Mouse (Mus musculus): ENCODE measurements around the gene Parvb. TPM values are rescaled to one million over a fixed set of nuclear protein-coding genes. Genes with fewer than 3 reads are reported as not detected.

Parvb gene
- total RNA-seq, 2 experiments from 2014 or later = 165 to 174 TPM

DNA sequence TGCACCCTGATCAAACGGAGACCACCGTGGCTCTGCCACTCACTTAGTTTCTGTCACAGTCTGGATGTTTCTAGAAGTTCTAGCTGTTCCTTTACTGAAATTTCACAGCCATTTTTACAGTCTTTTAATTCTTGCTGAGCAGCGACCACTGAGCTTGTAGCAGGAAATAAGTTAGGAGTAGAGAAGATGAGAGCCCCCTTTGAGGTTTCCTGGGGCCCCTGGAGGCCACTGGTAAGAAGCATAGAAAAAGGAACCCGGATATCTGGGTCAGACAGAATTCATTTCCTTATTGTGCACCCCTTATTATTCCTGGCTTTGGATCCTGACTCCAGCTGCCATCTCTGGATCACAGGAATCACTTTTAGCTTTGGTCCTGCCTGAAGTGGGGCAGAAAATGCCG lies 123.2 kb downstream of the Parvb start:
- no peak for DNase-seq
- intact Hi-C loops (cut with DNase I) = no loop called here

DNA sequence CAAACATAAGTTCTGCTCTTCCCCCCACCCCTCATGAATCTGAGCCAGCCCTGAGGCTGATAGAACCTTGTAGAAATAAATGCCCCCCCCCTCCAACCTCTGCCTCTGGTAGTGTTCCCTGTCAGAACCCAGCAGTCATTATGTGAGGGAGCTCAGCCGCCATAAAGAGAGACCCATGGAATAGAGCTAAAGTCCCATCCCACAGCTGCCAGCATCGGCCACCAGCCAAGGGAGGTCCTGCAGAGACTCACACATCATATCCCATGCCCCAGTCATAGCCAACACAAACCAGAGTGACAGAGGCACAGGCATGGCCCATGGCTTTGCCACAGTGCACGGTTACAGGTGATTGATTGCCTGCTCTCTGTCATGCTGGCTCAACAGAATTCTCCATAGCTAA lies 132.9 kb downstream of the Parvb start:
- DNase-seq = no peak
- intact Hi-C loops (cut with DNase I) = no loop called here

Other genes with a start within 250 kb of the Parvb start
- gene Efcab6, start 166.7 kb upstream of the Parvb start, total RNA-seq (2021) = not detected
- not detected for gene Sult4a1, start 126.3 kb upstream of the Parvb start, total RNA-seq (2021)
- gene Pnpla5, start 108.9 kb upstream of the Parvb start, total RNA-seq (2021) = not detected
- gene Pnpla3, start 64.2 kb upstream of the Parvb start, total RNA-seq (2021) = 1 to 10 TPM; 4.5 to 4.6 TPM
- gene Samm50, start 39.8 kb upstream of the Parvb start, total RNA-seq (2021) = 100 to 1,000 TPM; 254 to 262 TPM
- gene Parvg, start 92.0 kb downstream of the Parvb start, total RNA-seq (2021) = 1 to 10 TPM; 1.7 to 2.5 TPM
- 1 to 10 TPM; 2.2 to 2.3 TPM for gene Shisal1, start 215.1 kb downstream of the Parvb start, total RNA-seq (2021)

Measured in heart, postnatal 10 days (tissue).